Mouse (Mus musculus): Measurements from ENCODE around the gene Lrrc4b. TPM values are rescaled to one million over a fixed set of nuclear protein-coding genes. Genes with fewer than 3 reads are reported as not detected.
A peak's percentile ranks its signal among the peaks of the same experiment; 100 is the strongest.

Gene Lrrc4b
- polyA plus RNA-seq, 1 experiment from 2014 or later = not detected

DNA sequence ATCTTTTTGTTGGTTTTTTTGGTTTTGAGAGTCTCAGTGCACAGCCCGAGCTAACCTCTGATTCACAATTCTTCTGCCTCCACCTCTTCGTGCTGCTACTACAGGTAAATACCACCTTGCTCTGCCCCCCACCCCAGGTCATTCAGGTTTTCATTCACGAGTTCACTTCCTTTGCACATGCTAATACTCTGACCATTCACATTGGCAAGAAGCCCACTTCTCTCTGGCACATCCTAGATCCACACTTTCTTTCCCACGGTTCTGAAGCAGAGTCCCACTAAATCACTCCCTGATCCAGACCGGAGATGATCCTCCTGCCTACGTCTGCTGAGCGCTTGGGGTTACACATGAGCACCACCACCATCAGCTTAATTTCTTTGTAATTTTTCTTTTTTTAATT is 66.3 kb downstream of the Lrrc4b start:
- 80% methylated on average over 7 of the region's 7 CpGs for WGBS (ENCODE audit: insufficient replicate concordance)
- H3K9me3 ChIP-seq (replicated peaks) = no peaks in the 10 kb centered on the region
- H3K4me3 ChIP-seq = peak overlapping the region; percentile 74
- H3K9ac ChIP-seq = peak overlapping the region; percentile 82
- peaks cover 18% of the 10 kb centered on the region for H3K27me3 ChIP-seq (replicated peaks)
- no peak for ATAC-seq
- peaks cover 47% of the 10 kb centered on the region for H3K36me3 ChIP-seq
- H3K4me2 ChIP-seq = peak overlapping the region; percentile 91
- 0 out of 2 replicates have a peak overlapping the region, but pooled peaks have one; percentile 94 for H3K27ac ChIP-seq
- H3K4me1 ChIP-seq = peaks cover 30% of the 10 kb centered on the region

GRCm38 (mm10) chr7:44495992-44496770 is 67.4 kb downstream of the Lrrc4b start, which contains the start of the genes Emc10 and Fam71e1:
Emc10 (minus strand) TSS chr7:44496529.
Fam71e1 (plus strand) TSS chr7:44496581.
- Histone ChIP-seq H3K4me1 (peaks cover 34% of the 10 kb centered on the region), H3K9me3 (replicated peaks) (no peaks in the 10 kb centered on the region), H3K4me2 (peak within 1 kb of the TSS; percentile 91), H3K36me3 (peaks cover 36% of the 10 kb centered on the region), H3K27ac (peak within 1 kb of the TSS; percentile 94), H3K4me3 (peak within 1 kb of the TSS; percentile 74), H3K27me3 (replicated peaks) (peaks cover 28% of the 10 kb centered on the region), H3K9ac (peak within 1 kb of the TSS; percentile 82)
- peak; percentile 94 for ATAC-seq
- under 1% methylated on average over 58 of the region's 58 CpGs for WGBS (ENCODE audit: insufficient replicate concordance)

GRCm38 (mm10) chr7:44496771-44497109 is 67.9 kb downstream of the Lrrc4b start:
- peak overlapping the region; percentile 74 for H3K4me3 ChIP-seq
- H3K4me2 ChIP-seq = peak overlapping the region; percentile 91
- peaks cover 31% of the 10 kb centered on the region for H3K36me3 ChIP-seq
- ATAC-seq = peak; percentile 71
- WGBS (ENCODE audit: insufficient replicate concordance) = under 1% methylated on average over 25 of the region's 26 CpGs
- peaks cover 33% of the 10 kb centered on the region for H3K27me3 ChIP-seq (replicated peaks)
- H3K27ac ChIP-seq = peak overlapping the region; percentile 94
- H3K9me3 ChIP-seq (replicated peaks) = no peaks in the 10 kb centered on the region
- H3K9ac ChIP-seq = peak overlapping the region; percentile 71
- peaks cover 39% of the 10 kb centered on the region for H3K4me1 ChIP-seq

DNA sequence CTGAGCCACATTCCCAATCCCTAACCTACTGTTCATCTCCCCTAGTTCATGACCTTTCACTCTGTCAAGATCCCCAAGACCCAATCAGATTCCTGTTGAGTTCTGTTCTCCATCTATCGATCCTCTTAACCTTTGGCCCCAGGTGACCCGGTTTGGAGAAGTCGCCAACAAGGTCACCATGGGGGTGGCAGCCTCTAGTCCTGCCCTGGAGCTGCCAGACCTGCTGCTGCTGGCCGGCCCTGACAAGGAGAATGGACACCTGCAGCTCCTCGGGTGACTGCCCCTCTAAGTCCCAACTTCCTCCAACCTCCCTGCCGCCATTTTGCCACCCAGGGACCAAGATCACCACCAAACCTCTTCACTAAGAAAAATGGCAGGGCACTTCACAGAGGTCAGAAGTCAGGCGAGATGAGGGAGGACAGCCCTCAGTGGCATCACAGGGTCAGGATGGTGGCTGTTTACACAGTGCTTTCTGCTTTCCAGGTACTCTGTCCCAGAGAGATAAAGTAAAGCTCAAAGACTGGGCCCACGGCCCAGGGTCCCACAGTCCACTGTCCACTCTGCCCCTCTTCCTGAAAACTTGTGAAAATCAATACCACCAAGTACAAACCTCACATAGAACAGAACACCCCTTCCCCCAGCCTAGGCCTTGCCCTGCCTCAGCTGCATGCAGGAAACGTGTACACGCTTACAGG is 68.7 kb downstream of the Lrrc4b start:
- Histone ChIP-seq H3K4me2 (peak overlapping the region; percentile 91), H3K9ac (peak overlapping the region; percentile 71), H3K9me3 (replicated peaks) (no peaks in the 10 kb centered on the region), H3K4me3 (peak overlapping the region; percentile 74), H3K36me3 (peaks cover 23% of the 10 kb centered on the region), H3K27me3 (replicated peaks) (peaks cover 33% of the 10 kb centered on the region), H3K4me1 (peaks cover 39% of the 10 kb centered on the region), H3K27ac (peak overlapping the region; percentile 94)
- 75% methylated on average over 10 of the region's 10 CpGs for WGBS (ENCODE audit: insufficient replicate concordance)
- no peak for ATAC-seq

- 61% methylated on average over 1 of the region's 1 CpGs for WGBS (ENCODE audit: insufficient replicate concordance)
- H3K27ac ChIP-seq = no peak overlapping the region
- peaks cover 9% of the 10 kb centered on the region for H3K36me3 ChIP-seq
- H3K4me3 ChIP-seq = no peak overlapping the region
- no peak for ATAC-seq
- H3K4me1 ChIP-seq = peaks cover 39% of the 10 kb centered on the region
- H3K9ac ChIP-seq = no peak overlapping the region
- peaks cover 41% of the 10 kb centered on the region for H3K27me3 ChIP-seq (replicated peaks)
- H3K4me2 ChIP-seq = no peak overlapping the region
- H3K9me3 ChIP-seq (replicated peaks) = no peaks in the 10 kb centered on the region
These were observed 70.1 kb downstream of the Lrrc4b start for GRCm38 (mm10) chr7:44498922-44499321.

GRCm38 (mm10) chr7:44500046-44500445 is 71.2 kb downstream of the Lrrc4b start:
- H3K9me3 ChIP-seq (replicated peaks) = peaks cover 3% of the 10 kb centered on the region; the same call in 1 of the 2 replicates
- no peak overlapping the region for H3K9ac ChIP-seq
- ATAC-seq = no peak
- no peak overlapping the region for H3K4me2 ChIP-seq
- no peaks in the 10 kb centered on the region for H3K36me3 ChIP-seq
- peaks cover 31% of the 10 kb centered on the region for H3K4me1 ChIP-seq
- peaks cover 44% of the 10 kb centered on the region for H3K27me3 ChIP-seq (replicated peaks)
- no peak overlapping the region for H3K4me3 ChIP-seq
- 39% methylated on average over 20 of the region's 20 CpGs for WGBS (ENCODE audit: insufficient replicate concordance)
- H3K27ac ChIP-seq = no peak overlapping the region

DNA sequence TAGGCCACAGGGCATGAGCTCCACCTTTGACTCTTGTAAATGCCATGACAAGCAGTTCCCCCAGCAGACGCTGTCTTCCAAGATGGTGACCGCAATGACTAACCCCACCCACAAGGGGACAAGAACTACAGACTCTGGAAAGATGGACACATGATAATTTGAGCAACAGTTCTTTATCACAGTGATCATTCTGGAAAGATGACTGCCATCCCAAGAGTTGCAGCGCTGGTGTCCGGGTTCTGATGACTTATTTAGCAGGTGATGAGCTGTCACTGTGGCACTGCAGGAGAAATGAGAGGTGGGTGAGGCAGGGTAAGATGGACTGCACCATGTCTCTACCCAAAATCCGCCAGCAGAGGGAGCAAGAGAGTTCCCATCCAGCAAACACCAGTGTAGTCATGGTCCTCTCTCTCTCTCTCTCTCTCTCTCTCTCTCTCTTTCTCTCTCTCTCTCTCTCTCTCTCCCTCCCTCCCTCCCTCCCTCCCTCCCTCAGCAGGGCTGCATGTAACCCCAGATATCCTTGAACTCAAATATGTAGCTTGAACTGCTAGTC is 72.8 kb downstream of the Lrrc4b start:
- ATAC-seq = no peak
- no peaks in the 10 kb centered on the region for H3K36me3 ChIP-seq
- H3K27ac ChIP-seq = no peak overlapping the region
- H3K4me2 ChIP-seq = no peak overlapping the region
- no peak overlapping the region for H3K9ac ChIP-seq
- 27% methylated on average over 5 of the region's 5 CpGs for WGBS (ENCODE audit: insufficient replicate concordance)
- peaks cover 52% of the 10 kb centered on the region for H3K27me3 ChIP-seq (replicated peaks)
- H3K4me3 ChIP-seq = no peak overlapping the region
- peaks cover 3% of the 10 kb centered on the region; the same call in 1 of the 2 replicates for H3K9me3 ChIP-seq (replicated peaks)
- peaks cover 24% of the 10 kb centered on the region for H3K4me1 ChIP-seq

DNA sequence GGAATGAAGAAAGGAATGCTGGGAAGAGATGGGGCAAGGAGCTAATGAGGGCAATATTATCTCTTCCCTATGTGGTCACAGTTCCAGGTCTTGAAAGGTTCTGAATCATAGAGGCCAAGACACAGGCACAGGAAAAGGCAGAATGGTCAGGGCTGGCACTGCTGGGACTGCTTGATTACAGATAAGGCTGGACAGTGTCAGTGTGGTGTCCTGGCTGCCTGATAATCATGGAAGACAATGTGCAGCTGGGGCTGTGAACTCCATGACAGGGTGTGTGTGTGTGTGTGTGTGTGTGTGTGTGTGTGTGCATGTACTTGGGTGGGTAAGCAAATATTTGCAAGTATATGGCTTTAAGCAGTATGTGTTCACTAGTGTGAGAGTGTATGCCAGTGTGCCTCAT is 78.7 kb downstream of the Lrrc4b start:
- H3K27me3 ChIP-seq (replicated peaks) = peaks cover 72% of the 10 kb centered on the region
- H3K4me3 ChIP-seq = no peak overlapping the region
- ATAC-seq = peak; percentile 24; the same call in 1 of the 2 replicates
- H3K9ac ChIP-seq = no peak overlapping the region
- peaks cover 10% of the 10 kb centered on the region for H3K4me1 ChIP-seq
- H3K9me3 ChIP-seq (replicated peaks) = peaks cover 5% of the 10 kb centered on the region; the same call in 1 of the 2 replicates
- no peak overlapping the region for H3K27ac ChIP-seq
- H3K4me2 ChIP-seq = no peak overlapping the region
- no peaks in the 10 kb centered on the region for H3K36me3 ChIP-seq

Small RNAs within 50 kb of the gene (microRNA-seq; reads per million reads assigned to microRNA genes)
- 2.5 reads per million for gene Mir7052

Other genes starting within 250 kb of the Lrrc4b start
- gene Klk1b24, start 240.8 kb upstream of the Lrrc4b start, polyA plus RNA-seq (2016; fragmentation: Nextera tagmentation; extraction: Ambion mirVana) = not detected in 2 replicates
- not detected in 2 replicates for gene Klk1b3, start 230.8 kb upstream of the Lrrc4b start, polyA plus RNA-seq (2016; fragmentation: Nextera tagmentation; extraction: Ambion mirVana)
- not detected in 2 replicates for gene Klk1b4, start 221.6 kb upstream of the Lrrc4b start, polyA plus RNA-seq (2016; fragmentation: Nextera tagmentation; extraction: Ambion mirVana)
- gene Klk1b5, start 213.1 kb upstream of the Lrrc4b start, polyA plus RNA-seq (2016; fragmentation: Nextera tagmentation; extraction: Ambion mirVana) = not detected in 2 replicates
- not detected in 2 replicates for gene Klk1, start 203.7 kb upstream of the Lrrc4b start, polyA plus RNA-seq (2016; fragmentation: Nextera tagmentation; extraction: Ambion mirVana)
- 0.08 TPM in 1 of 2 replicates, not detected in the other for gene Gm36864, start 192.8 kb upstream of the Lrrc4b start, polyA plus RNA-seq (2016; fragmentation: Nextera tagmentation; extraction: Ambion mirVana)
- gene 1700028J19Rik, start 182.3 kb upstream of the Lrrc4b start, polyA plus RNA-seq (2016; fragmentation: Nextera tagmentation; extraction: Ambion mirVana) = 1.8 and 1.9 TPM in 2 replicates
- 64.3 and 66.7 TPM in 2 replicates for gene 2410002F23Rik, start 182.3 kb upstream of the Lrrc4b start, polyA plus RNA-seq (2016; fragmentation: Nextera tagmentation; extraction: Ambion mirVana)
- not detected in 2 replicates for gene Acp4, start 171.6 kb upstream of the Lrrc4b start, polyA plus RNA-seq (2016; fragmentation: Nextera tagmentation; extraction: Ambion mirVana)
- gene Gm15517, start 167.6 kb upstream of the Lrrc4b start, polyA plus RNA-seq (2016; fragmentation: Nextera tagmentation; extraction: Ambion mirVana) = not detected in 2 replicates
- 0.50 and 0.55 TPM in 2 replicates for gene Clec11a, start 122.1 kb upstream of the Lrrc4b start, polyA plus RNA-seq (2016; fragmentation: Nextera tagmentation; extraction: Ambion mirVana)
- 0.10 and 0.18 TPM in 2 replicates for gene Shank1, start 118.8 kb upstream of the Lrrc4b start, polyA plus RNA-seq (2016; fragmentation: Nextera tagmentation; extraction: Ambion mirVana)
- 0.05 and 0.11 TPM in 2 replicates for gene Syt3, start 44.9 kb upstream of the Lrrc4b start, polyA plus RNA-seq (2016; fragmentation: Nextera tagmentation; extraction: Ambion mirVana)
- 0.38 TPM in 1 of 2 replicates, not detected in the other for gene 1700008O03Rik, start 43.2 kb upstream of the Lrrc4b start, polyA plus RNA-seq (2016; fragmentation: Nextera tagmentation; extraction: Ambion mirVana)
- gene Aspdh, start 36.4 kb downstream of the Lrrc4b start, polyA plus RNA-seq (2016; fragmentation: Nextera tagmentation; extraction: Ambion mirVana) = 5.5 and 6.4 TPM in 2 replicates
- gene Josd2, start 39.0 kb downstream of the Lrrc4b start, polyA plus RNA-seq (2016; fragmentation: Nextera tagmentation; extraction: Ambion mirVana) = 189 and 194 TPM in 2 replicates
- 70.6 and 74.8 TPM in 2 replicates for gene Emc10, start 67.5 kb downstream of the Lrrc4b start, polyA plus RNA-seq (2016; fragmentation: Nextera tagmentation; extraction: Ambion mirVana)
- gene Fam71e1, start 67.6 kb downstream of the Lrrc4b start, polyA plus RNA-seq (2016; fragmentation: Nextera tagmentation; extraction: Ambion mirVana) = 2.8 and 3.3 TPM in 2 replicates
- gene Mybpc2, start 95.6 kb downstream of the Lrrc4b start, polyA plus RNA-seq (2016; fragmentation: Nextera tagmentation; extraction: Ambion mirVana) = not detected in 2 replicates
- 0.08 TPM in 1 of 2 replicates, not detected in the other for gene Spib, start 103.1 kb downstream of the Lrrc4b start, polyA plus RNA-seq (2016; fragmentation: Nextera tagmentation; extraction: Ambion mirVana)
- gene Pold1, start 119.8 kb downstream of the Lrrc4b start, polyA plus RNA-seq (2016; fragmentation: Nextera tagmentation; extraction: Ambion mirVana) = 94.2 and 94.3 TPM in 2 replicates
- 51.9 and 54.1 TPM in 2 replicates for gene Nr1h2, start 124.9 kb downstream of the Lrrc4b start, polyA plus RNA-seq (2016; fragmentation: Nextera tagmentation; extraction: Ambion mirVana)
- gene Napsa, start 143.4 kb downstream of the Lrrc4b start, polyA plus RNA-seq (2016; fragmentation: Nextera tagmentation; extraction: Ambion mirVana) = 2.5 and 3.1 TPM in 2 replicates
- gene Kcnc3, start 161.6 kb downstream of the Lrrc4b start, polyA plus RNA-seq (2016; fragmentation: Nextera tagmentation; extraction: Ambion mirVana) = 0.13 and 0.24 TPM in 2 replicates
- 0.13 and 0.35 TPM in 2 replicates for gene Myh14, start 241.8 kb downstream of the Lrrc4b start, polyA plus RNA-seq (2016; fragmentation: Nextera tagmentation; extraction: Ambion mirVana)

Measured in liver, embryonic 12.5 days (tissue).